Mouse (Mus musculus) CD4-positive, CD25-positive, alpha-beta regulatory T cell (primary cell): ENCODE measurements around the gene Clip4. TPM values are rescaled to one million over a fixed set of nuclear protein-coding genes. Genes with fewer than 3 reads are reported as not detected.

Experiments
- polyA plus RNA-seq: library from polyadenylated mRNA; unstranded; fragments of 100-300 nt; shearing (Covaris generic); gene quantifications from one replicate; pipeline ENCODE4 v1.2.1, GENCODE M21; 2017

Clip4 gene
- polyA plus RNA-seq = 0.10 TPM

DNA sequence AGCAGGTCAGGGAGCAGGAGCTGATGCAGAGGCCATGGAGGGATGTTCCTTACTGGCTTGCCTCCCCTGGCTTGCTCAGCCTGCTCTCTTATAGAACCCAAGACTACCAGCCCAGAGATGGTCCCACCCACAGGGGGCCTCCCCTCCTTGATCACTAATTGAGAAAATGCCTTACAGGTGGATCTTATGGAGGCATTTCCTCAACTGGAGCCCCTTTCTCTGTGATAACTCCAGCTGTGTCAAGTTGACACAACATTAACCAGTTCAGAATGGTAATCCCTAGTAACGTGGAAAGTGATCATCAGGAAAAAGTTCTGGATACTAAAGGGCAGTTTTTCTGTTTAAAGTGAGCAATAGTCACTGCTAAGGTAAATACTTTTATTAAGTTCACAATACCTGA, at the start of gene Clip4:
Clip4 (plus strand) TSS at position 301 of the 400 bp plus-strand sequence.

GRCm38 (mm10) chr17:71752831-71753230, 15.4 kb upstream of the Clip4 start, which contains the start of gene Pcare:
Gene Pcare (minus strand): TSS chr17:71752894.

Other genes with a start within 250 kb of the Clip4 start
- gene Ndc80, start 241.6 kb upstream of the Clip4 start, polyA plus RNA-seq = 10.7 TPM
- 0.56 TPM for gene Spdya, start 216.4 kb upstream of the Clip4 start, polyA plus RNA-seq
- gene Wdr43, start 152.6 kb upstream of the Clip4 start, polyA plus RNA-seq = 148 TPM
- not detected for gene Togaram2, start 95.2 kb upstream of the Clip4 start, polyA plus RNA-seq
- gene Pcare, start 15.6 kb upstream of the Clip4 start, polyA plus RNA-seq = not detected